Comparison of ENCODE assay signal across 8 mouse cellular contexts in the genomic region with DNA sequence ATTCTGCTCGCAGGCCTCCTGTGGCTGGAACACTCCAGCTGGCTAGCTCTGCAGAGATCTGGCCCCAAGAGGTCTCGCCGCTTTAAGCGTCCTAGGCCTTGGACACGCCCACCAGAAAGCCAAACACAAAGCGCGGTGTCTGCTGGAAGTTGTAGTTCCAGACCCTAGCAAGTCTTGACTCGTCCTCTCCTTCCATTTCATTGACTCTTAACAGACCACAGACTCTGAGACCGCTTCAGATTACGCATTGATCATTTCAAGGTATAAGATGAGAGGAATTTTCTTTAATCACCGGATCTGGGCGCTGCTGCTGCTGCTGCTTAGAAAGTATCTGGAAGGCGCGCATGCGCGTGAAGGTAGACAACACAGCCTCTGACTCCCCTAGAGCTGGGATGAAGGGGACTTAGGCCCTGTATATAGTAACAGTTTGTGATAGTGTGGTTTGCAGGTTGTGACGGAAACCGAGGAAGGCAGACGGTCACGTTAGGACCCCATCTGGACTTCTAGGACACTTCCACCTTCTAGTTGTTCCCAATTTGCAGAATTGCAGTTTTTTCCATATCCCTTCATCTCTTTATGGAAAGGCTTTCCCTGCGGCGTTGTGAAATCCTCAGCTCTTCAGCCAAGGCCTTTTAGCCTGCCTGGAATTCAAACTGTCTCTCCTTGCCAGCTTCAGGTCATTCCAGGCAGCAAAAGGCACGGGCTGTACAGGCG. TPM values are rescaled to one million over a fixed set of nuclear protein-coding genes. Genes with fewer than 3 reads are reported as not detected.
A peak's percentile ranks its signal among the peaks of the same experiment; 100 is the strongest.
DNase-seq lines count a peak whose midpoint lies in the region; ATAC-seq and TF ChIP-seq lines count a peak whose summit lies in the region.

No protein-coding gene starts in this region.

- H3K4me2 ChIP-seq in lung, embryonic 15.5 days = peak overlapping the region; percentile 55

- peak; percentile 94 for DNase-seq in NIH3T3 (ENCODE audit: low read depth)
- DNase-seq in cerebellum, postnatal 10 days = peak; percentile 92 to 94
- peak; percentile 92 to 93 for DNase-seq in frontal cortex, adult 2 months (ENCODE audit: extremely low spot score in 1 of 2, low spot score in 1 of 2)
- peak; percentile 89 for DNase-seq in hindbrain, embryonic 10.5 days (ENCODE audit: low spot score)
- peak; percentile 90 for DNase-seq in layer of hippocampus, adult 9-10 months (ENCODE audit: low spot score)
- peak; percentile 66 to 79 for DNase-seq in thymus, adult 18-20 months

- no peaks in the 10 kb centered on the region for H3K27me3 ChIP-seq in hindbrain, embryonic 10.5 days (ENCODE audit: insufficient read depth, poor library complexity, severe bottlenecking)
- no peaks in the 10 kb centered on the region for H3K27me3 ChIP-seq in lung, embryonic 15.5 days

- no peak for TF ChIP-seq POLR2A in olfactory bulb, adult 2 months (IDR thresholded peaks at IDR 0.05; ENCODE audit: insufficient read depth, low read depth, low read length)

- 17% methylated on average over 24 of the region's 24 CpGs for WGBS in hindbrain, embryonic 10.5 days
- WGBS in lung, embryonic 15.5 days = 12% methylated on average over 24 of the region's 24 CpGs
- WGBS in olfactory bulb, adult 2 months = 3% methylated on average over 24 of the region's 24 CpGs

- H3K27ac ChIP-seq in hindbrain, embryonic 10.5 days = peak overlapping the region; percentile 68
- peak overlapping the region; percentile 45 for H3K27ac ChIP-seq in lung, embryonic 15.5 days
- H3K27ac ChIP-seq in olfactory bulb, adult 2 months (ENCODE audit: insufficient read depth, low read depth, low read length) = peak overlapping the region; percentile 76

- H3K4me1 ChIP-seq in hindbrain, embryonic 10.5 days (replicated peaks) = peaks cover 13% of the 10 kb centered on the region
- H3K4me1 ChIP-seq in lung, embryonic 15.5 days = 0 out of 2 replicates have a peak, but pooled peaks cover 8% of the 10 kb centered on the region
- H3K4me1 ChIP-seq in olfactory bulb, adult 2 months (ENCODE audit: control insufficient read depth, insufficient read depth, low read length) = 0 out of 2 replicates have a peak, but pooled peaks cover 2% of the 10 kb centered on the region

- H3K9ac ChIP-seq in lung, embryonic 15.5 days = no peak overlapping the region

- ATAC-seq in lung, embryonic 15.5 days (ENCODE audit: borderline replicate concordance, extremely low read depth, low FRiP score, low TSS enrichment) = peak; percentile 97

- TF ChIP-seq CTCF in olfactory bulb, adult 2 months (IDR thresholded peaks at IDR 0.05; ENCODE audit: insufficient read depth, low read depth, low read length) = no peak

- no peaks in the 10 kb centered on the region for H3K36me3 ChIP-seq in hindbrain, embryonic 10.5 days
- no peaks in the 10 kb centered on the region for H3K36me3 ChIP-seq in lung, embryonic 15.5 days

- H3K9me3 ChIP-seq in hindbrain, embryonic 10.5 days = no peaks in the 10 kb centered on the region
- H3K9me3 ChIP-seq in lung, embryonic 15.5 days = no peaks in the 10 kb centered on the region

- peak overlapping the region; percentile 54 for H3K4me3 ChIP-seq in hindbrain, embryonic 10.5 days
- peak overlapping the region; percentile 44 for H3K4me3 ChIP-seq in lung, embryonic 15.5 days
- H3K4me3 ChIP-seq in olfactory bulb, adult 2 months (ENCODE audit: insufficient read depth, low read depth, low read length) = peak overlapping the region; percentile 38

RNA-seq across cellular contexts. Expression of gene Abca1, which starts 36.5 kb away (rescaled TPM):
- polyA plus RNA-seq in frontal cortex, adult 2 months (2012; rRNA removed) = 14.6 and 17.3 TPM in 2 replicates
- polyA plus RNA-seq in hindbrain, embryonic 10.5 days (2016; fragmentation: Nextera tagmentation; extraction: Ambion mirVana) = 2.7 and 3.6 TPM in 2 replicates
- polyA plus RNA-seq in lung, embryonic 15.5 days (2015; fragmentation: Nextera tagmentation; extraction: Ambion mirVana) = 9.1 and 9.3 TPM in 2 replicates
- polyA plus RNA-seq in olfactory bulb, adult 2 months (2012; ENCODE audit: insufficient read depth, insufficient read length, low replicate concordance, missing spikeins) = 44.5 and 149 TPM in 2 replicates

Comparison
In these comparisons a context has a peak if more than half of its experiments do, and no peak if none do; other contexts are left out.
1. Peak in every context shown above with its lines: DNase-seq, ATAC-seq, H3K4me3 ChIP-seq and H3K27ac ChIP-seq.